Comparison of ENCODE assay signal across 15 mouse cellular contexts in genomic region chr6:90560390-90561058, GRCm38 (mm10). TPM values are rescaled to one million over a fixed set of nuclear protein-coding genes. Genes with fewer than 3 reads are reported as not detected.
DNase-seq lines count a peak whose midpoint lies in the region; ATAC-seq and TF ChIP-seq lines count a peak whose summit lies in the region.
"Had no signal": no experiment of that assay in that cellular context is flagged by ENCODE, and none has a peak within 500 bp of the region (broad histone marks: within the 10 kb centered on the region; RNA-seq: fewer than 3 reads in every experiment).

No protein-coding gene starts in this region.

- H3K4me2 ChIP-seq in hindbrain, embryonic 15.5 days, result no peak overlapping the region
- H3K4me2 ChIP-seq in neural tube, embryonic 14.5 days (ENCODE audit: low read depth, low read length), result no peak overlapping the region
- H3K4me2 ChIP-seq in liver, embryonic 12.5 days, result no peak overlapping the region
- H3K4me2 ChIP-seq: heart, embryonic 12.5 days; liver, embryonic 13.5 days had no signal

- no peak for ATAC-seq in hindbrain, embryonic 15.5 days (ENCODE audit: low FRiP score, low read depth)
- ATAC-seq in neural tube, embryonic 14.5 days (ENCODE audit: low read depth), result no peak
- no peak for ATAC-seq in liver, embryonic 12.5 days

- DNase-seq in lung, postnatal 36 days, result peak; percentile 15
- DNase-seq in lung, postnatal 14 days, result no peak
- DNase-seq in adrenal gland, postnatal 10 days, result no peak
- no peak for DNase-seq in urinary bladder, postnatal 10 days (ENCODE audit: low spot score)
- DNase-seq: gastrocnemius, adult 2 months; kidney, postnatal 36 days; liver, embryonic 13.5 days; spleen, adult 18-20 months; thymus, adult 18-20 months had no signal

- H3K27ac ChIP-seq in bone marrow macrophage, adult 2 months (ENCODE audit: insufficient read depth, low read depth, low read length), result peak overlapping the region; percentile 37
- H3K27ac ChIP-seq in hindbrain, embryonic 15.5 days (replicated peaks), result peak overlapping the region; percentile 75
- H3K27ac ChIP-seq in neural tube, embryonic 14.5 days (ENCODE audit: low read depth, low read length), result 0 out of 2 replicates have a peak overlapping the region, but pooled peaks have one; percentile 35
- no peak overlapping the region for H3K27ac ChIP-seq in liver, embryonic 12.5 days
- H3K27ac ChIP-seq: gastrocnemius, adult 2 months; liver, embryonic 13.5 days had no signal

- WGBS in hindbrain, embryonic 15.5 days, result 88% methylated on average over 3 of the region's 3 CpGs
- 84% methylated on average over 3 of the region's 3 CpGs for WGBS in neural tube, embryonic 14.5 days
- WGBS in liver, embryonic 12.5 days (ENCODE audit: insufficient replicate concordance), result 22% methylated on average over 3 of the region's 3 CpGs

- H3K27me3 ChIP-seq in hindbrain, embryonic 15.5 days, result no peaks in the 10 kb centered on the region
- no peaks in the 10 kb centered on the region for H3K27me3 ChIP-seq in neural tube, embryonic 14.5 days (ENCODE audit: control insufficient read depth, insufficient read depth, low read length)
- no peaks in the 10 kb centered on the region for H3K27me3 ChIP-seq in liver, embryonic 12.5 days (replicated peaks)
- H3K27me3 ChIP-seq: liver, embryonic 13.5 days had no signal

- H3K4me3 ChIP-seq in bone marrow macrophage, adult 2 months (ENCODE audit: insufficient read depth, low read length), result no peak overlapping the region
- no peak overlapping the region for H3K4me3 ChIP-seq in hindbrain, embryonic 15.5 days
- H3K4me3 ChIP-seq in neural tube, embryonic 14.5 days (ENCODE audit: low read depth, low read length), result no peak overlapping the region
- no peak overlapping the region for H3K4me3 ChIP-seq in liver, embryonic 12.5 days
- H3K4me3 ChIP-seq: erythroblast, embryonic 14.5 days; gastrocnemius, adult 2 months; heart, embryonic 12.5 days; liver, embryonic 13.5 days had no signal

- no peak overlapping the region for H3K9ac ChIP-seq in hindbrain, embryonic 15.5 days
- H3K9ac ChIP-seq in neural tube, embryonic 14.5 days (replicated peaks; ENCODE audit: low read depth, low read length), result no peak overlapping the region
- H3K9ac ChIP-seq in liver, embryonic 12.5 days, result no peak overlapping the region
- H3K9ac ChIP-seq: heart, embryonic 12.5 days; liver, embryonic 13.5 days had no signal

- no peaks in the 10 kb centered on the region for H3K9me3 ChIP-seq in hindbrain, embryonic 15.5 days
- no peaks in the 10 kb centered on the region for H3K9me3 ChIP-seq in neural tube, embryonic 14.5 days (ENCODE audit: control insufficient read depth, low read length)
- H3K9me3 ChIP-seq in liver, embryonic 12.5 days (replicated peaks), result no peaks in the 10 kb centered on the region
- H3K9me3 ChIP-seq: heart, embryonic 12.5 days; liver, embryonic 13.5 days had no signal

- no peak for TF ChIP-seq CTCF in bone marrow macrophage, adult 2 months (IDR thresholded peaks at IDR 0.05; ENCODE audit: low read depth, low read length)

- no peaks in the 10 kb centered on the region for H3K36me3 ChIP-seq in hindbrain, embryonic 15.5 days
- no peaks in the 10 kb centered on the region for H3K36me3 ChIP-seq in neural tube, embryonic 14.5 days (ENCODE audit: control insufficient read depth, insufficient read depth, low read length)
- no peaks in the 10 kb centered on the region for H3K36me3 ChIP-seq in liver, embryonic 12.5 days
- H3K36me3 ChIP-seq: heart, embryonic 12.5 days; liver, embryonic 13.5 days had no signal

- no peak for TF ChIP-seq POLR2A in bone marrow macrophage, adult 2 months (IDR thresholded peaks at IDR 0.05; ENCODE audit: borderline replicate concordance, low read depth, low read length)

- H3K4me1 ChIP-seq in bone marrow macrophage, adult 2 months (ENCODE audit: control insufficient read depth, insufficient read depth, low read length), result peaks cover 12% of the 10 kb centered on the region
- H3K4me1 ChIP-seq in hindbrain, embryonic 15.5 days (replicated peaks), result peaks cover 29% of the 10 kb centered on the region
- 0 out of 2 replicates have a peak, but pooled peaks cover 7% of the 10 kb centered on the region for H3K4me1 ChIP-seq in neural tube, embryonic 14.5 days (ENCODE audit: control insufficient read depth, insufficient read depth, low read length)
- 0 out of 2 replicates have a peak, but pooled peaks cover 6% of the 10 kb centered on the region for H3K4me1 ChIP-seq in liver, embryonic 12.5 days
- H3K4me1 ChIP-seq: liver, embryonic 13.5 days had no signal

RNA-seq across cellular contexts. Expression of gene Slc41a3, which starts 44.0 kb away (rescaled TPM):
- 13.4 and 14.7 TPM in 2 replicates for polyA plus RNA-seq in bone marrow macrophage, adult 2 months (2012; ENCODE audit: insufficient read depth, insufficient read length, missing spikeins)
- 7.6 and 8.5 TPM in 2 replicates for polyA plus RNA-seq in hindbrain, embryonic 15.5 days (2015; fragmentation: Nextera tagmentation; extraction: Ambion mirVana)
- polyA plus RNA-seq in neural tube, embryonic 14.5 days (2014; fragmentation: Nextera tagmentation; extraction: Ambion mirVana), result 7.1 and 8.1 TPM in 2 replicates
- 10 to 100 TPM; 20.8 to 25.2 TPM for total RNA-seq in adrenal gland, postnatal 10 days (2021)
- polyA plus RNA-seq in liver, embryonic 12.5 days (2016; fragmentation: Nextera tagmentation; extraction: Ambion mirVana), result 39.7 and 42.4 TPM in 2 replicates
